Mouse (Mus musculus) MEL (cell line): Measurements from ENCODE around the gene Mcm3ap. TPM values are rescaled to one million over a fixed set of nuclear protein-coding genes. Genes with fewer than 3 reads are reported as not detected.

Experiments
- DNase-seq: peaks from one replicate; pipeline ENCODE4 v3.0.0; 2011; ENCODE audit warnings: low read depth, low spot score
- H3K27ac ChIP-seq: 2 replicates; pipeline ENCODE4 v1.5.1; 2012; ENCODE audit warnings: low read depth, mild to moderate bottlenecking, control low read depth, low read length, moderate library complexity; ENCODE audit not compliant: control insufficient read depth
- H3K27me3 ChIP-seq, 2 experiments: fragments of 150-350 bp in 1 of 2; sonication (generic) in 1 of 2; 2 replicates each; pipeline ENCODE4 v1.6.1; 2012; ENCODE audit warnings: low read length in 2 of 2, mild to moderate bottlenecking in 2 of 2, improper control_type of control experiment in 1 of 2, moderate library complexity in 1 of 2; ENCODE audit not compliant: insufficient read depth in 2 of 2, control insufficient read depth in 1 of 2
- H3K36me3 ChIP-seq, 2 experiments: 2 replicates each; pipeline ENCODE4 v1.6.1; 2012 to 2014; ENCODE audit warnings: low read length in 2 of 2, improper control_type of control experiment in 1 of 2, inconsistent platforms in 1 of 2, mild to moderate bottlenecking in 1 of 2; ENCODE audit not compliant: insufficient read depth in 2 of 2, control insufficient read depth in 1 of 2
- H3K4me1 ChIP-seq, 2 experiments: fragments of 150-350 bp in 1 of 2; sonication (generic) in 1 of 2; 2 replicates each; pipeline ENCODE4 v1.6.1; 2012; ENCODE audit warnings: low read length in 2 of 2, improper control_type of control experiment in 1 of 2, mild to moderate bottlenecking in 1 of 2; ENCODE audit not compliant: insufficient read depth in 2 of 2, control insufficient read depth in 1 of 2
- H3K4me3 ChIP-seq, 2 experiments: fragments of 150-350 bp in 1 of 2; sonication (generic) in 1 of 2; 2 replicates each; pipeline ENCODE4 v1.5.1; 2012; ENCODE audit warnings: low read depth in 2 of 2, low read length in 2 of 2, mild to moderate bottlenecking in 2 of 2, moderate library complexity in 2 of 2, control low read depth in 1 of 2, improper control_type of control experiment in 1 of 2; ENCODE audit not compliant: control insufficient read depth in 1 of 2, insufficient read depth in 1 of 2
- H3K79me2 ChIP-seq: 2 replicates; pipeline ENCODE4 v1.6.1; 2012; ENCODE audit warnings: mild to moderate bottlenecking, low read length, moderate library complexity; ENCODE audit not compliant: control insufficient read depth, poor library complexity, insufficient read depth
- H3K9ac ChIP-seq: 2 replicates; pipeline ENCODE4 v1.6.1; 2012; ENCODE audit warnings: low read depth, mild to moderate bottlenecking, control low read depth, low read length, moderate library complexity; ENCODE audit not compliant: control insufficient read depth, poor library complexity, severe bottlenecking
- H3K9me3 ChIP-seq: fragments of 150-350 bp; sonication (generic); replicated peaks from 2 replicates; pipeline ENCODE4 v1.6.1; 2012; ENCODE audit warnings: mild to moderate bottlenecking, low read length, improper control_type of control experiment, moderate library complexity; ENCODE audit not compliant: insufficient read depth
- BHLHE40 ChIP-seq: IDR thresholded peaks from 2 replicates; pipeline ENCODE4 v1.6.1; 2012; ENCODE audit warnings: low read depth, mild to moderate bottlenecking, inconsistent platforms, low read length, improper control_type of control experiment, borderline replicate concordance
- CHD2 ChIP-seq: IDR thresholded peaks from 2 replicates; pipeline ENCODE4 v1.6.1; 2011; ENCODE audit warnings: low read length, improper control_type of control experiment
- CTCF ChIP-seq, 3 experiments: IDR thresholded peaks in 2 of 3; conservative IDR thresholded peaks in 1 of 3; 2 replicates each; pipeline ENCODE4 v1.5.1; 2011 to 2012; ENCODE audit warnings: low read length in 3 of 3, low read depth in 2 of 3, mild to moderate bottlenecking in 2 of 3, improper control_type of control experiment in 1 of 3, inconsistent platforms in 1 of 3, mixed read lengths in 1 of 3, moderate library complexity in 1 of 3; ENCODE audit not compliant: control insufficient read depth in 1 of 3, insufficient read depth in 1 of 3, poor library complexity in 1 of 3, severe bottlenecking in 1 of 3
- E2F4 ChIP-seq: IDR thresholded peaks from 2 replicates; pipeline ENCODE4 v1.6.1; 2011; ENCODE audit warnings: low read depth, low read length, improper control_type of control experiment, borderline replicate concordance
- ELF1 ChIP-seq: IDR thresholded peaks from 2 replicates; pipeline ENCODE4 v1.6.1; 2014; ENCODE audit warnings: low read depth, mild to moderate bottlenecking, inconsistent platforms, low read length, improper control_type of control experiment, moderate library complexity
- ETS1 ChIP-seq: IDR thresholded peaks from 2 replicates; pipeline ENCODE4 v1.6.1; 2012; ENCODE audit warnings: low read depth, mild to moderate bottlenecking, inconsistent platforms, low read length, improper control_type of control experiment, moderate library complexity
- GATA1 ChIP-seq: IDR thresholded peaks from 2 replicates; pipeline ENCODE4 v1.6.1; 2011; ENCODE audit warnings: low read depth, low read length, improper control_type of control experiment
- HCFC1 ChIP-seq: IDR thresholded peaks from 2 replicates; pipeline ENCODE4 v1.6.1; 2012; ENCODE audit warnings: low read depth, mild to moderate bottlenecking, inconsistent platforms, low read length, improper control_type of control experiment, moderate library complexity
- JUND ChIP-seq: IDR thresholded peaks from 2 replicates; pipeline ENCODE4 v1.6.1; 2011; ENCODE audit warnings: low read depth, mild to moderate bottlenecking, improper control_type of control experiment, low read length
- KAT2A ChIP-seq: conservative IDR thresholded peaks from 2 replicates; pipeline ENCODE4 v1.6.1; 2012; ENCODE audit warnings: low read depth, low read length, improper control_type of control experiment, inconsistent platforms
- MAFK ChIP-seq: IDR thresholded peaks from 2 replicates; pipeline ENCODE4 v1.6.1; 2011; ENCODE audit warnings: low read depth, mild to moderate bottlenecking, low read length, improper control_type of control experiment, borderline replicate concordance
- MAX ChIP-seq: IDR thresholded peaks from 2 replicates; pipeline ENCODE4 v1.6.1; 2011; ENCODE audit warnings: low read length, improper control_type of control experiment
- MXI1 ChIP-seq: IDR thresholded peaks from 2 replicates; pipeline ENCODE4 v1.6.1; 2011; ENCODE audit warnings: mild to moderate bottlenecking, low read depth, low read length, improper control_type of control experiment
- MYB ChIP-seq: IDR thresholded peaks from 2 replicates; pipeline ENCODE4 v1.6.1; 2011; ENCODE audit warnings: mild to moderate bottlenecking, low read depth, low read length, improper control_type of control experiment
- NELFE ChIP-seq: IDR thresholded peaks from 2 replicates; pipeline ENCODE4 v1.6.1; 2011; ENCODE audit warnings: low read depth, low read length, improper control_type of control experiment
- NRF1 ChIP-seq: IDR thresholded peaks from 2 replicates; pipeline ENCODE4 v1.6.1; 2014; ENCODE audit warnings: low read depth, mild to moderate bottlenecking, inconsistent platforms, low read length, improper control_type of control experiment, moderate library complexity; ENCODE audit not compliant: poor library complexity, insufficient read depth, severe bottlenecking
- POLR2A ChIP-seq, 2 experiments: IDR thresholded peaks; 2 replicates each; pipeline ENCODE4 v1.6.1; 2011 to 2012; ENCODE audit warnings: low read length in 2 of 2, mild to moderate bottlenecking in 2 of 2, control low read depth in 1 of 2, improper control_type of control experiment in 1 of 2, low read depth in 1 of 2, moderate library complexity in 1 of 2; ENCODE audit not compliant: control insufficient read depth in 1 of 2, insufficient read depth in 1 of 2, poor library complexity in 1 of 2
- POLR2AphosphoS2 ChIP-seq: IDR thresholded peaks from 2 replicates; pipeline ENCODE4 v1.6.1; 2011; ENCODE audit warnings: low read length, improper control_type of control experiment
- POLR2AphosphoS5 ChIP-seq: IDR thresholded peaks from 2 replicates; pipeline ENCODE4 v1.6.1; 2012; ENCODE audit warnings: low read depth, borderline replicate concordance, mild to moderate bottlenecking, inconsistent platforms, low read length, moderate library complexity, mixed read lengths
- RAD21 ChIP-seq: IDR thresholded peaks from 2 replicates; pipeline ENCODE4 v1.6.1; 2011; ENCODE audit warnings: mild to moderate bottlenecking, low read depth, low read length, improper control_type of control experiment
- SIN3A ChIP-seq: IDR thresholded peaks from 2 replicates; pipeline ENCODE4 v1.6.1; 2012; ENCODE audit warnings: low read length, improper control_type of control experiment, inconsistent platforms
- SMC3 ChIP-seq: IDR thresholded peaks from 2 replicates; pipeline ENCODE4 v1.6.1; 2011; ENCODE audit warnings: low read depth, low read length, improper control_type of control experiment
- TBP ChIP-seq: IDR thresholded peaks from 2 replicates; pipeline ENCODE4 v1.8.0; 2011; ENCODE audit warnings: low read depth, low read length, improper control_type of control experiment
- USF2 ChIP-seq, 2 experiments: IDR thresholded peaks; 2 replicates each; pipeline ENCODE4 v1.6.1; 2011 to 2012; ENCODE audit warnings: improper control_type of control experiment in 2 of 2, low read length in 2 of 2, borderline replicate concordance in 1 of 2, inconsistent platforms in 1 of 2, low read depth in 1 of 2, mild to moderate bottlenecking in 1 of 2; ENCODE audit not compliant: insufficient read depth in 1 of 2
- ZC3H11A ChIP-seq: IDR thresholded peaks from 2 replicates; pipeline ENCODE4 v1.6.1; 2012; ENCODE audit warnings: low read depth, mild to moderate bottlenecking, inconsistent platforms, low read length, improper control_type of control experiment
- ZNF384 ChIP-seq: IDR thresholded peaks from 2 replicates; pipeline ENCODE4 v1.6.1; 2012; ENCODE audit warnings: low read depth, mild to moderate bottlenecking, inconsistent platforms, low read length, improper control_type of control experiment
- polyA plus RNA-seq, 2 experiments: library from polyadenylated mRNA; stranded (reverse) in 1 of 2; unstranded in 1 of 2; fragments of >175 nt in 1 of 2; fragments of >200 nt in 1 of 2; gene quantifications; 2 replicates each; pipeline versions ENCODE4 v1.2.1 to v1.2.4; 2012; ENCODE audit warnings: low replicate concordance in 2 of 2, low read depth in 1 of 2; ENCODE audit not compliant: insufficient read length in 2 of 2, insufficient read depth in 1 of 2, missing spikeins in 1 of 2
- total RNA-seq: library from RNA; depleted of rRNA; stranded (reverse); fragments of 300-350 nt; gene quantifications from 2 replicates; pipeline ENCODE4 v1.2.3, GENCODE M21; 2012

Gene Mcm3ap
- total and polyA plus RNA-seq, 3 experiments = 39.6 to 57.0 TPM; not detected in 1

GRCm38 (mm10) chr10:76425674-76426073 lies 43.1 kb upstream of the Mcm3ap start:
- no peaks in the 10 kb centered on the region for H3K9me3 ChIP-seq
- H3K27me3 ChIP-seq = no peaks in the 10 kb centered on the region
- no peak overlapping the region for H3K4me3 ChIP-seq
- no peak overlapping the region for H3K27ac ChIP-seq
- H3K4me1 ChIP-seq = no peaks in the 10 kb centered on the region
- no peak overlapping the region for H3K9ac ChIP-seq
- no peak for DNase-seq
- TF ChIP-seq CTCF (IDR thresholded peaks at IDR 0.05 in 2 of 3, conservative IDR thresholded peaks at IDR 0.05 in 1 of 3; ENCODE audit: control insufficient read depth in 1 of 3, insufficient read depth in 1 of 3, low read depth in 2 of 3, low read length in 3 of 3, poor library complexity in 1 of 3, severe bottlenecking in 1 of 3) = no peak
- TF ChIP-seq CHD2 = no peak
- no peak for TF ChIP-seq SMC3
- no peak for TF ChIP-seq NRF1
- no peak for TF ChIP-seq POLR2A (IDR thresholded peaks at IDR 0.05; ENCODE audit: control insufficient read depth in 1 of 2, insufficient read depth in 1 of 2, low read depth in 1 of 2, low read length in 2 of 2, poor library complexity in 1 of 2)
- TF ChIP-seq SIN3A = no peak
- no peak for TF ChIP-seq MXI1
- TF ChIP-seq MAFK = no peak
- TF ChIP-seq ZNF384 = no peak
- no peak for TF ChIP-seq E2F4
- TF ChIP-seq, all 39 proteins: peak for 0
- Histone ChIP-seq H3K36me3 (peaks cover 0 to 24% of the 10 kb centered on the region in 2 experiments; a peak in 2 of 4 replicates), H3K79me2 (no peaks in the 10 kb centered on the region)

GRCm38 (mm10) chr10:76433925-76434324 lies 34.8 kb upstream of the Mcm3ap start:
- H3K79me2 ChIP-seq = no peaks in the 10 kb centered on the region
- no peaks in the 10 kb centered on the region for H3K9me3 ChIP-seq
- no peaks in the 10 kb centered on the region for H3K27me3 ChIP-seq
- no peaks in the 10 kb centered on the region for H3K4me1 ChIP-seq
- H3K27ac ChIP-seq = no peak overlapping the region
- TF ChIP-seq USF2 (IDR thresholded peaks at IDR 0.05; ENCODE audit: borderline replicate concordance in 1 of 2, insufficient read depth in 1 of 2, low read depth in 1 of 2, low read length in 2 of 2) (no peak), CTCF (IDR thresholded peaks at IDR 0.05 in 2 of 3, conservative IDR thresholded peaks at IDR 0.05 in 1 of 3; ENCODE audit: control insufficient read depth in 1 of 3, insufficient read depth in 1 of 3, low read depth in 2 of 3, low read length in 3 of 3, poor library complexity in 1 of 3, severe bottlenecking in 1 of 3) (no peak), TBP (no peak), ZC3H11A (no peak), MYB (no peak), POLR2AphosphoS2 (no peak), JUND (no peak), MXI1 (no peak), HCFC1 (no peak), BHLHE40 (no peak), MAX (no peak), KAT2A (no peak), POLR2AphosphoS5 (no peak), ETS1 (no peak), MAFK (no peak), GATA1 (no peak), NELFE (no peak), RAD21 (no peak), CHD2 (no peak), ELF1 (no peak)
- TF ChIP-seq, all 39 proteins: peak for 0
- Histone ChIP-seq H3K4me3 (no peak overlapping the region), H3K36me3 (peaks cover 0 to 28% of the 10 kb centered on the region in 2 experiments; a peak in 2 of 4 replicates), H3K9ac (no peak overlapping the region)
- no peak for DNase-seq
